Mouse (Mus musculus): ENCODE measurements around the gene Itga4. TPM values are rescaled to one million over a fixed set of nuclear protein-coding genes. Genes with fewer than 3 reads are reported as not detected.
A peak's percentile ranks its signal among the peaks of the same experiment; 100 is the strongest.

Itga4 gene
- polyA plus RNA-seq, 1 experiment: 23.5 TPM

DNA sequence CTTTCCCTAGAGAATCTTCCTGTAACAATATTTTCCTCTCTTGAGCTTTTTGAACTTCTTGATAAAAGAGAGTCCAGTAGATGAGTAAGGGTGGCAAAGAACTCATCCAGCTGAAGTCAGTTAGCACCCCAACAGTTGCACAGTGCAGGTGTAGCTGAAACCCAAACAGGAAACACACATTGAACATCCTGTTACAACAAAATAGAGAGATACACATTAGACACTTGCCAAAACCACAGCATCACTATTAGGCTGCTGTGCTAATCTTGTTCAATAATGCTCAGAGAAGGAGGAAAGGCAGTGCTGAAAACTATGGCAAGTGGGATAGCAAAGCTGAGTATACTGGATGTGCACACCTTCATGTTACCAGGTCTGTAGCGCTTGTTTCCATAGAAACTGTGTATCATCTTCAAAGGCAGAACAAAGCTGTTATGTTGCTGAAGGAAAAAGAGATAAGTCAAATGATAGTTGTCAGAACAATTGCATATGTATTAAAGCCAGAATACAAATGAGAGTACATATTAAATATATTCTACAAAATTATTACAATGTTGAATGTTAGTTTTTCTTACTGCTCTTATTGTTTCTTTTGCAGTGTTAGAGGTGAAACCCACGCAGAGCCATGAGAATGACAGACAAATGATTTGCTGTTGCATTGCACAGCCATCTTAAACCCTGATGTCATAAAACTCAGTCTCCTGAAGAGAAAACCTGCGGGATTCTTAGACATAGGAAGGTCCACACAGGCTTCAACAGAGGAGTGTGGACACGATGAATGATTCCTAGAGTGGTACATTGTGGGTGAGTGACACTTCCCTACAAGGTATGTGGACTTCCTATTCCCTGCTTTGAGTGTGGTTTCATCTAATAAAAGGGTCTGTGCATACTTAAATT is 23.9 kb upstream of the Itga4 start:
- Histone ChIP-seq H3K36me3 (ENCODE audit: control insufficient read depth, insufficient read depth, low read length) (no peaks in the 10 kb centered on the region), H3K27me3 (ENCODE audit: control insufficient read depth, insufficient read depth, low read length) (no peaks in the 10 kb centered on the region), H3K4me1 (ENCODE audit: control insufficient read depth, insufficient read depth, insufficient read length) (peaks cover 10% of the 10 kb centered on the region; the same call in 1 of the 2 replicates), H3K4me3 (ENCODE audit: extremely low read depth, insufficient read depth, insufficient read length) (no peak overlapping the region), H3K27ac (ENCODE audit: insufficient read depth, low read length) (peak overlapping the region; percentile 29; the same call in 1 of the 2 replicates)
- DNase-seq (ENCODE audit: low read depth in 1 of 2, low spot score in 2 of 2): no peak
- no peak for TF ChIP-seq CTCF (IDR thresholded peaks at IDR 0.05; ENCODE audit: extremely low read depth, insufficient read depth, insufficient read length, insufficient replicate concordance)
- no peak for TF ChIP-seq POLR2A (IDR thresholded peaks at IDR 0.05; ENCODE audit: low read depth, low read length)
- 77% methylated on average over 4 of the region's 4 CpGs for WGBS

DNA sequence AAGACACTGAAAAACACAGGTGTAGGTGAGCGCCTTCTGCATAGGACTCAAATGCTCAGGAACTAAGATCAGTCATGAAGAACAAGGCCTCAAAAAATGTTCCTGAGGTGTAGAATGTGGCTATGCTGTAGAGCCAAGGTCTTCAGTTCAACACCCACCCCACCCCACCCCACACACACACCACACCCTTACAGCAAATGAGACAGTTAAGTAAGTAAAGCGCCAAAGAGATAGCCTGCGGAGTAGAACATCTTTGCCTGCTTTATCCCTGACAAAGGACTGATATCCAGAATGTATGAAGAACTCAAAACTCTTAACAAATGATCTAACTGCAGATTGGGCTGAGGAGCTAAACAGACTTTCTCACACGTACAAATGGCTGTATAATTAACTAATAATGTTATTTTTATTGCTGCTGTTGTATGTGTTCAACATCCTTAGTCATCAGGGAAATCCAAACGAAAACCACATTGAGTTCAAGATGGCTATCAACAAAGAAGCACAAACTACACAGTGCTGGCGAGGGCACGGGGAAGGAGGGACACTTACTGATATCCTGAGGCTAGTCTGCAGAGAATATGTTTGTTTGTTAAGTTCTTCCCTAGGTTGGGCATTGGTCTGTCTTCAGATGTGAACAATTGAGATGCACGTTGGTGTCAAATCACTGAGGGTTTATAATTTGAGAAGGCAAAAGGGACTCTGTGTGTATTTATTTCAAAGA is 19.3 kb upstream of the Itga4 start:
- Histone ChIP-seq H3K27me3 (ENCODE audit: control insufficient read depth, insufficient read depth, low read length) (no peaks in the 10 kb centered on the region), H3K4me1 (ENCODE audit: control insufficient read depth, insufficient read depth, insufficient read length) (peaks cover 5% of the 10 kb centered on the region; the same call in 1 of the 2 replicates), H3K4me3 (ENCODE audit: extremely low read depth, insufficient read depth, insufficient read length) (no peak overlapping the region), H3K36me3 (ENCODE audit: control insufficient read depth, insufficient read depth, low read length) (no peaks in the 10 kb centered on the region), H3K27ac (ENCODE audit: insufficient read depth, low read length) (no peak overlapping the region)
- WGBS: 78% methylated on average over 8 of the region's 8 CpGs
- no peak for DNase-seq (ENCODE audit: low read depth in 1 of 2, low spot score in 2 of 2)
- no peak for TF ChIP-seq CTCF (IDR thresholded peaks at IDR 0.05; ENCODE audit: extremely low read depth, insufficient read depth, insufficient read length, insufficient replicate concordance)
- no peak for TF ChIP-seq POLR2A (IDR thresholded peaks at IDR 0.05; ENCODE audit: low read depth, low read length)

DNA sequence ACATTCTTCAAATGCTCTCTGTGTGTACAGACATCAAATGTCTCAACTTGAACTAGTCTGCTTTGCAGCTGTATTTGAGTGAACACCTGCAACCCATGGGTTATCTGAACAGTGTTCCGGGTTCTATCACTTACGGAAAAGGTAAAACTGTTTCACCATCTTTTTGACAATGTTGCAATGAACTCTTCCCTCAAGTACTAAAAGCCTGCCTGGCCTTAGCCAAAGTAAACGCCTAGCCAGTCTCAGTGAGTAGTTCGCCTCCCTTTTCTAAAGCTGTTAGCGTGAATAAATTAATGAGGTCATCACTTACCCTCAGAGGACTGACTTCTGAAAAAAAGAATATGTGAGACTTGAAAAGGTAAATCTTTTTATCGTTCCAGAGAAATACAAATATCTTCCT is 18.0 kb upstream of the Itga4 start:
- H3K36me3 ChIP-seq (ENCODE audit: control insufficient read depth, insufficient read depth, low read length): no peaks in the 10 kb centered on the region
- no peak overlapping the region for H3K27ac ChIP-seq (ENCODE audit: insufficient read depth, low read length)
- no peaks in the 10 kb centered on the region for H3K4me1 ChIP-seq (ENCODE audit: control insufficient read depth, insufficient read depth, insufficient read length)
- no peak overlapping the region for H3K4me3 ChIP-seq (ENCODE audit: extremely low read depth, insufficient read depth, insufficient read length)
- no peak for TF ChIP-seq CTCF (IDR thresholded peaks at IDR 0.05; ENCODE audit: extremely low read depth, insufficient read depth, insufficient read length, insufficient replicate concordance)
- no peak for TF ChIP-seq POLR2A (IDR thresholded peaks at IDR 0.05; ENCODE audit: low read depth, low read length)
- 87% methylated on average over 6 of the region's 6 CpGs for WGBS
- H3K27me3 ChIP-seq (ENCODE audit: control insufficient read depth, insufficient read depth, low read length): no peaks in the 10 kb centered on the region
- DNase-seq (ENCODE audit: low read depth in 1 of 2, low spot score in 2 of 2): no peak

DNA sequence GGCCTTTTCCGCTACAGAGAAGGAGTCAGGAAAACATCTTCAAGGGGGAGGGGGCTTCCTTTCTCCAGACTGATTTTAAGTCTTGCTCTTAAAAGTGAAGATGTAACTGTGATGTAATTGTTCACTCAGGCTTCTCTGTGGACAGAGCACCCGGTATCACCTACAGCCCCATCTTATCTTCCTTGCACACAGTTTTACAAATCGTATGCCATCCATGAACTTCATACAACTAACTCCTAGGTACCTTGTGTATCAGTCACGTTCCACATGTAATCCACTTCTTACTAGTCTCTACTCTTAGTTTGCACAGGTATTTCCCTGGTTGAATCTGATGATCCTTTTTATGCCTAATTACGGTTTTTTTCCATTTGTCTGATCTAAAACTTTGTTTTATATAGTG is 10.9 kb upstream of the Itga4 start:
- Histone ChIP-seq H3K4me3 (ENCODE audit: extremely low read depth, insufficient read depth, insufficient read length) (no peak overlapping the region), H3K4me1 (ENCODE audit: control insufficient read depth, insufficient read depth, insufficient read length) (peaks cover 10% of the 10 kb centered on the region), H3K27me3 (ENCODE audit: control insufficient read depth, insufficient read depth, low read length) (no peaks in the 10 kb centered on the region), H3K36me3 (ENCODE audit: control insufficient read depth, insufficient read depth, low read length) (no peaks in the 10 kb centered on the region), H3K27ac (ENCODE audit: insufficient read depth, low read length) (no peak overlapping the region)
- TF ChIP-seq CTCF (IDR thresholded peaks at IDR 0.05; ENCODE audit: extremely low read depth, insufficient read depth, insufficient read length, insufficient replicate concordance) (no peak), POLR2A (IDR thresholded peaks at IDR 0.05; ENCODE audit: low read depth, low read length) (no peak)
- WGBS: 53% methylated on average over 5 of the region's 5 CpGs
- DNase-seq (ENCODE audit: low read depth in 1 of 2, low spot score in 2 of 2): no peak

DNA sequence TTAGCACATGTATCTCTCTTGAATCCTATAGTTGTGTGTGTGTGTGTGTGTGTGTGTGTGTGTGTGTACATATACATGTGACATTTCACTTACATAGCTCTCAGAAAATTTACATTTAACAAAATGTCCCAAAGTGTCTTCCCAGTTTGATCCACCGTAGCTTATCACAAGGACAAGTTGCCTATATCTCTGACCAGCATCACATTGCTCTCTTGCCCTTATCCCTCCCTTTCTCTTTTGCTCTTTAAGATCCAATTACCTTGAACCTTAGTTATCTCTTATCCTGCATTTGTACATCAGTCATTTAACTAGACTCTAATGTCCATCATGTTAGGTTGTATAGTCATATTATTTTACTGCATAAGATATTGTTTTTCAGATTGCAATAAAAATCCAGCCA is 10.5 kb upstream of the Itga4 start:
- H3K36me3 ChIP-seq (ENCODE audit: control insufficient read depth, insufficient read depth, low read length): no peaks in the 10 kb centered on the region
- no peak for TF ChIP-seq CTCF (IDR thresholded peaks at IDR 0.05; ENCODE audit: extremely low read depth, insufficient read depth, insufficient read length, insufficient replicate concordance)
- no peak for TF ChIP-seq POLR2A (IDR thresholded peaks at IDR 0.05; ENCODE audit: low read depth, low read length)
- peaks cover 10% of the 10 kb centered on the region for H3K4me1 ChIP-seq (ENCODE audit: control insufficient read depth, insufficient read depth, insufficient read length)
- 92% methylated on average over 1 of the region's 1 CpGs for WGBS
- no peaks in the 10 kb centered on the region for H3K27me3 ChIP-seq (ENCODE audit: control insufficient read depth, insufficient read depth, low read length)
- no peak overlapping the region for H3K27ac ChIP-seq (ENCODE audit: insufficient read depth, low read length)
- no peak overlapping the region for H3K4me3 ChIP-seq (ENCODE audit: extremely low read depth, insufficient read depth, insufficient read length)
- DNase-seq (ENCODE audit: low read depth in 1 of 2, low spot score in 2 of 2): no peak

DNA sequence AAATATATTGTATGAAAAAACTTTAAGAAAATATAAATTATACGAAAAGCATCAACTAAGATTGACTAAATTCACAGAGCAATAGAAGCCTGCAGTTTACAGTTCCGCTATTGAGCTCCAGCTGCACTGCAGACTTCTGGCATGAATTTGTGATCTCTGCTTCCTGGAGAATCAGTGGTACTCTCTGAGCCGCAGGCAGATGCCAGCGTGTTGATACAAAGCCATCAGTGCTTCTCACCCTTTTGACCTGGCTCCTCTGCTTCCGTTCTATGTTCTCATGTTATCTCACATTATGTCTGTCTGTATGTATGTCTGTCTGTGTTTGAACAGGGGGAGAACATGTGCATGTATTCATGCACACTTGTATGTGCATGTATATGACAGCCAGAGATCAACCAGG is 6.9 kb upstream of the Itga4 start:
- DNase-seq (ENCODE audit: low read depth in 1 of 2, low spot score in 2 of 2): peak in 1 of 2 experiments; percentile 14
- no peak overlapping the region for H3K4me3 ChIP-seq (ENCODE audit: extremely low read depth, insufficient read depth, insufficient read length)
- H3K36me3 ChIP-seq (ENCODE audit: control insufficient read depth, insufficient read depth, low read length): no peaks in the 10 kb centered on the region
- WGBS: 42% methylated on average over 5 of the region's 5 CpGs
- no peak overlapping the region for H3K27ac ChIP-seq (ENCODE audit: insufficient read depth, low read length)
- H3K4me1 ChIP-seq (ENCODE audit: control insufficient read depth, insufficient read depth, insufficient read length): peaks cover 19% of the 10 kb centered on the region
- TF ChIP-seq POLR2A (IDR thresholded peaks at IDR 0.05; ENCODE audit: low read depth, low read length) (no peak), CTCF (IDR thresholded peaks at IDR 0.05; ENCODE audit: extremely low read depth, insufficient read depth, insufficient read length, insufficient replicate concordance) (no peak)
- H3K27me3 ChIP-seq (ENCODE audit: control insufficient read depth, insufficient read depth, low read length): no peaks in the 10 kb centered on the region

Data from spleen, adult 2 months (tissue).